Mouse (Mus musculus) kidney, adult 2 months (tissue): ENCODE results near the gene 5730480H06Rik. TPM values are rescaled to one million over a fixed set of nuclear protein-coding genes. Genes with fewer than 3 reads are reported as not detected.

ENCODE experiments used
- DNase-seq: peaks from one replicate; pipeline ENCODE4 v3.0.0; 2021
- H3K27ac ChIP-seq: fragments of 200-500 bp; 2 replicates; pipeline ENCODE4 v1.5.1; 2012; ENCODE audit warnings: low read depth, low read length, control low read depth, inconsistent platforms; ENCODE audit not compliant: insufficient read depth
- H3K27me3 ChIP-seq: fragments of 200-500 bp; replicated peaks from 2 replicates; pipeline ENCODE4 v1.6.1; 2012; ENCODE audit warnings: mild to moderate bottlenecking, moderate library complexity, low read length, inconsistent platforms; ENCODE audit not compliant: control insufficient read depth, insufficient read depth
- H3K36me3 ChIP-seq: fragments of 200-500 bp; 2 replicates; pipeline ENCODE4 v1.6.1; 2012; ENCODE audit warnings: mild to moderate bottlenecking, moderate library complexity, low read length, inconsistent platforms; ENCODE audit not compliant: control insufficient read depth, insufficient read depth
- H3K4me1 ChIP-seq: fragments of 200-500 bp; 2 replicates; pipeline ENCODE4 v1.6.1; 2011; ENCODE audit warnings: low read length; ENCODE audit not compliant: control insufficient read depth, insufficient read depth
- H3K4me3 ChIP-seq: fragments of 200-500 bp; 2 replicates; pipeline ENCODE4 v1.5.1; 2011; ENCODE audit warnings: mild to moderate bottlenecking, low read depth, low read length, control low read depth; ENCODE audit not compliant: insufficient read depth
- CTCF ChIP-seq: fragments of 200-500 bp; conservative IDR thresholded peaks from 2 replicates; pipeline ENCODE4 v1.5.1; 2011; ENCODE audit warnings: low read depth, mild to moderate bottlenecking, control low read depth, low read length, moderate library complexity, mixed read lengths; ENCODE audit not compliant: insufficient read depth, insufficient read length
- POLR2A ChIP-seq: fragments of 200-500 bp; IDR thresholded peaks from one replicate; pipeline ENCODE4 v1.6.1; 2011; ENCODE audit warnings: low read depth, low read length, control low read depth
- WGBS: fragments of 180-500 bp; shearing (Covaris S2); methylation state at CpG from one replicate; pipeline ENCODE4 v1.1.7; 2018; 5-methylcytosine and 5-hydroxymethylcytosine counted together
- polyA plus RNA-seq: library from polyadenylated mRNA; depleted of rRNA; stranded (reverse); fragments of >200 nt; gene quantifications from 2 replicates; pipeline ENCODE4 v1.2.3, GENCODE M21; 2012; rRNA removed

Gene 5730480H06Rik
- 6.3 and 6.8 TPM in 2 replicates for polyA plus RNA-seq

- Histone ChIP-seq H3K36me3 (no peaks in the 10 kb centered on the region), H3K27me3 (no peaks in the 10 kb centered on the region), H3K27ac (no peak within 1 kb of the TSS), H3K4me3 (no peak within 1 kb of the TSS), H3K4me1 (no peaks in the 10 kb centered on the region)
- no peak for DNase-seq
- 93% methylated on average over 8 of the region's 8 CpGs for WGBS
- no peak for TF ChIP-seq CTCF
- TF ChIP-seq POLR2A: no peak
Measured at GRCm38 (mm10) chr5:48327652-48328051, at the start of gene 5730480H06Rik. Gene 5730480H06Rik, plus strand, starts transcription at chr5:48327952.

GRCm38 (mm10) chr5:48301186-48301585, 26.6 kb upstream of the 5730480H06Rik start:
- Histone ChIP-seq H3K4me3 (no peak overlapping the region), H3K27ac (no peak overlapping the region), H3K27me3 (no peaks in the 10 kb centered on the region), H3K36me3 (no peaks in the 10 kb centered on the region), H3K4me1 (no peaks in the 10 kb centered on the region)
- no peak for DNase-seq
- 88% methylated on average over 3 of the region's 3 CpGs for WGBS
- TF ChIP-seq CTCF: no peak
- TF ChIP-seq POLR2A: no peak

DNA sequence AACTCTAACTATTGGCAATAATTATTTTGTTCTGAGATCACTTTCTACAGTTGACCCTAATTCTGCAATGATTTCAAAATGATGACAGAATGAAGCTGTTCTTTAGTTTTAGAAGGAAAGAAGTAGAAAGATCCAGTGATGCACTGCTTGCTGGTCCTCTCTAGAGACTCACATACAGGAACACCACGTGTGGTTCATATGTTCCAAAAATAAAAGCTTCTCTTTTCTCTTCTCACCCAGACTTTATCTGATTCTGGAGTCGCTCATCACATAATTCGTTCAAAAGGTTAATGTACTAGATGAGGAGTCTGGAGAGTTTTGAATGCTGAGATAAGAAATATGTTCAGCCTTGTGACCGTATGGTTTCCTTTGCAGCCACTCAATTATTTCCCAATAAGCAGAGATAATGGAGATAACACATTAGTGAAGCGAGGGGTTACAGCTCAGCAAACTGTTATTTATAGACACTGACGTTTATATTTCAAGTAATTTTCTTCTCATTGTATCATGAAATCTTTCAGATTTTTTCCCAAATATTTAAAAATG, 12.6 kb upstream of the 5730480H06Rik start:
- TF ChIP-seq CTCF (no peak), POLR2A (no peak)
- no peak overlapping the region for H3K4me3 ChIP-seq
- H3K4me1 ChIP-seq: no peaks in the 10 kb centered on the region
- no peak overlapping the region for H3K27ac ChIP-seq
- 66% methylated on average over 6 of the region's 6 CpGs for WGBS
- no peaks in the 10 kb centered on the region for H3K36me3 ChIP-seq
- DNase-seq: no peak
- H3K27me3 ChIP-seq: no peaks in the 10 kb centered on the region

- H3K27me3 ChIP-seq: no peaks in the 10 kb centered on the region
- no peak overlapping the region for H3K4me3 ChIP-seq
- no peaks in the 10 kb centered on the region for H3K36me3 ChIP-seq
- DNase-seq: no peak
- no peak overlapping the region for H3K27ac ChIP-seq
- no peaks in the 10 kb centered on the region for H3K4me1 ChIP-seq
- TF ChIP-seq POLR2A (no peak), CTCF (no peak)
- WGBS: 65% methylated on average over 4 of the region's 4 CpGs
Measured at GRCm38 (mm10) chr5:48320597-48320996, 7.2 kb upstream of the 5730480H06Rik start.

DNA sequence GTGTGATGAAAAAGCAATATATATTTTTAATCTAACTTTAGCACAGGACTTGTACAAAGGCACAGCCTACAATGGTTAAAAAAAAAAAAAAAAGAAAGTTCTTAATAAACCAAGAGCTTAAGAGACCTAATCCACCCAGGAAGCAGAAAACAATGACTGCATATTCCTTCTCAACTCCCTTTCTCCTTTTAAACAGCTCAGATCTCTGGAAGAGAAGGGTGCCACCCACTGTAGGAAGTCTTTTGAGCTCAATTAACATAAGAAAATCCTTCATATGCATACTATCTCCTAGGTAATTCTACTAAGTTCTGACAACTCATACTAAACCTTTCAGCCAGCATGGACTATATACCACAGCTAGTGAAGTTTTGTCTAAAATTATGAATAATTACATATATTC, 1.5 kb upstream of the 5730480H06Rik start:
- Histone ChIP-seq H3K27ac (no peak overlapping the region), H3K4me3 (no peak overlapping the region), H3K27me3 (no peaks in the 10 kb centered on the region), H3K4me1 (no peaks in the 10 kb centered on the region), H3K36me3 (no peaks in the 10 kb centered on the region)
- no peak for DNase-seq
- no peak for TF ChIP-seq CTCF
- TF ChIP-seq POLR2A: no peak

DNA sequence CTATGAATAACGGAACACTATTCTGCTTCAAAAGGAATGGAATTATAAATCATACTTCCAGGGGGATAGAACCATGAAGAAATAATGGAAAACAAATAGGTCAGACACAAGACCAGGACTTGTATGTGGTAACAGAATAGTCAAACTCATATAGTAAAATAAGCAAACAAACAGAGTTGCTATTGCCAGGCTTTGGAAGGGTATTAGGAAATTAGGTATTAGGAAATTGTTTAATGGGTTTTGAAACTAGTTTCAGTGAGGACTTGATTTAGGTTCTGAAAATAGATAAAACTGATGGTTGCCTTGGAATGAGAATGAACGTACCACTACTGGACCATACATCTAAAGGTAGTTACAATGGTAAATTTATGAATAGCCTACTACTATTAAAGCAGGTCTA, 2.0 kb downstream of the 5730480H06Rik start:
- no peaks in the 10 kb centered on the region for H3K36me3 ChIP-seq
- no peak for DNase-seq

DNA sequence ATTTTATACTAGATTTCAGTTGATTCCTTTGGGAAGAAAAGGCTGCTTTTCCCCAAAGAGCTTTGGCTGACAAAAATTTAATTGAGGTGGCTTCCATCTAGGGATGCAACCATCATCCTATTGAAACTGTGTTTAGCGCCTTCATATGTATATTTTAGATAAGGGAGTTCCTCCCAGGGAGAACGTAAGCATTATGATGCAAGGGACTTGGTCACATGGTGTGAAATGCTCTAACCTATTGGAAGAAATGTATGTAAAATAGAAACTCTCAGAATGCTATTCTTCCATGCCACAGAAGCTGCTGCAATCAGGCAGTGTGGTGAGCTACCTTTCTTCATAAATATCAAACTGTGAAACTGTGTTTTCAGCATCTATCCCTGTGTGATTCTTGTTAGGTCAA, 3.1 kb downstream of the 5730480H06Rik start:
- Histone ChIP-seq H3K4me1 (no peaks in the 10 kb centered on the region), H3K4me3 (no peak overlapping the region), H3K27ac (no peak overlapping the region), H3K27me3 (no peaks in the 10 kb centered on the region), H3K36me3 (no peaks in the 10 kb centered on the region)
- no peak for DNase-seq
- 92% methylated on average over 2 of the region's 2 CpGs for WGBS
- TF ChIP-seq CTCF: no peak
- no peak for TF ChIP-seq POLR2A

More for the DNA sequence above, 2.0 kb downstream of the 5730480H06Rik start:
- 93% methylated on average over 2 of the region's 2 CpGs for WGBS
- Histone ChIP-seq H3K27me3 (no peaks in the 10 kb centered on the region), H3K4me3 (no peak overlapping the region), H3K4me1 (no peaks in the 10 kb centered on the region), H3K27ac (no peak overlapping the region)
- TF ChIP-seq POLR2A (no peak), CTCF (no peak)
